Mouse (Mus musculus) G1E-ER4 (cell line): ENCODE results near the gene Eya2. TPM values are rescaled to one million over a fixed set of nuclear protein-coding genes. Genes with fewer than 3 reads are reported as not detected.

Experiments
- GATA1 ChIP-seq: IDR thresholded peaks from one replicate; pipeline ENCODE4 v1.8.0; 2012; ENCODE audit warnings: low read length, inconsistent platforms
- polyA plus RNA-seq: library from polyadenylated mRNA; stranded (reverse); fragments of >175 nt; gene quantifications from 2 replicates; pipeline ENCODE4 v1.2.3, GENCODE M21; 2012

Gene Eya2
- polyA plus RNA-seq, result not detected in 2 replicates

- no peak for TF ChIP-seq GATA1
These were observed at the start of gene Eya2 for GRCm38 (mm10) chr2:165594907-165595675. Eya2 (plus strand) TSS chr2:165595032.

DNA sequence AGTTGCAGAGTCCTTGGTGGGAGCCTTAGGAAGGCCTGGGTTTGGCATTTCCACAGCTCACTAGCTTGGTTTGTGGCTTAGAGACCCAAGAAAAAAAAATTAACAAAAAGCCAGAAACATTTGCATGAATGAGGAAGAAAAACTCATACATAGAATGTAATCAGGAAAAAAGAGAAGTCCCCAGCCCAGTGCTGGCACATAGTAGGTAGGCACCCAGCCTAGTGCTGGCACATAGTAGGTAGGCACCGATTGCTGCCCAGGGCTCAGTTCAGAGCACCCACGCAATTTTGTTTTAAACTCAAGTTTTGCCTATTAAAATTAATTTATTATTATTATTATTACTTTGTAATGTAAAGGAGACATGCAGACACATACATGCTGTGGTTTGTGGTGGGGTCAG is 49.1 kb upstream of the Eya2 start:
- no peak for TF ChIP-seq GATA1

GRCm38 (mm10) chr2:165546341-165546740 is 48.5 kb upstream of the Eya2 start:
- no peak for TF ChIP-seq GATA1

GRCm38 (mm10) chr2:165547410-165547809 is 47.4 kb upstream of the Eya2 start:
- no peak for TF ChIP-seq GATA1

DNA sequence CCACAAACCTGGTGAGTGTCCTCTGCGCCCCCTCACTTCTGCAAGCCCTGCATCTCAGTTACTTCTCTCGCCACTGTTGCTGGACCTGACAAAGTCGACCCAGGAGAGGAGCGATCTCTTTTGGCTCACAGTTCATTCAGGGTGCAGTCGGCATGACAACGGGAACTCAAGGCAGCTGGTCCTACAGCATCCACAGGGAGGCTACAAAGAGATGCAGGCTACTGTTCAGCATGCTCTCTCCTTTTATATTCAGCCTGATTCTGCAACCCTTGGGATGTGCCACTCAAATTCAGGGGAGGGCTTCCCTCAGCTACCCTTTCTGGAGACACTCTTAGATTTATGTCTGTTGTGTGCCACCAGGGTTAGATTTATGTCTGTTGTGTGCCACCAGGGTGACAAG is 46.2 kb upstream of the Eya2 start:
- no peak for TF ChIP-seq GATA1

GRCm38 (mm10) chr2:165554066-165554465 is 40.8 kb upstream of the Eya2 start:
- no peak for TF ChIP-seq GATA1

- no peak for TF ChIP-seq GATA1
These were observed 37.6 kb upstream of the Eya2 start for GRCm38 (mm10) chr2:165557278-165557677.

DNA sequence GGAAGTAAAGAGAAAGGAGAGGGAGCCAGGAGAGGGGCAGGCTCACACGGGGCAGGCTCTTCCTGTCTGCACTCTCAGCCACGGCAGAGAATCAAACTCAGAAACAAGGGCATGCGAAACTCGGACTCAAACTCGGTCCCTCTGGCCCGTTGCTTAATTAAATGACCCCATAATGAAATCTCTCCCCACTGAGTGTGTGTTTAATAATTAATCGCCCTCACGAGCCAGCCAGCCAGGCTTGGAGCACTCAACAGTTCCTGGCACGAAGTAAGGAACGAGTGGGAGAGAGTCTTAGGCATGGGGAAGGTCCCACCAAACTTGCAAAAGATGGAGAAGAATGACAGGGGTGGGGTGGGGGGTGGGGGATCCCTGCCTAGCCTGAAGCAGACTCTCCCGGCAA is 35.9 kb upstream of the Eya2 start:
- no peak for TF ChIP-seq GATA1

DNA sequence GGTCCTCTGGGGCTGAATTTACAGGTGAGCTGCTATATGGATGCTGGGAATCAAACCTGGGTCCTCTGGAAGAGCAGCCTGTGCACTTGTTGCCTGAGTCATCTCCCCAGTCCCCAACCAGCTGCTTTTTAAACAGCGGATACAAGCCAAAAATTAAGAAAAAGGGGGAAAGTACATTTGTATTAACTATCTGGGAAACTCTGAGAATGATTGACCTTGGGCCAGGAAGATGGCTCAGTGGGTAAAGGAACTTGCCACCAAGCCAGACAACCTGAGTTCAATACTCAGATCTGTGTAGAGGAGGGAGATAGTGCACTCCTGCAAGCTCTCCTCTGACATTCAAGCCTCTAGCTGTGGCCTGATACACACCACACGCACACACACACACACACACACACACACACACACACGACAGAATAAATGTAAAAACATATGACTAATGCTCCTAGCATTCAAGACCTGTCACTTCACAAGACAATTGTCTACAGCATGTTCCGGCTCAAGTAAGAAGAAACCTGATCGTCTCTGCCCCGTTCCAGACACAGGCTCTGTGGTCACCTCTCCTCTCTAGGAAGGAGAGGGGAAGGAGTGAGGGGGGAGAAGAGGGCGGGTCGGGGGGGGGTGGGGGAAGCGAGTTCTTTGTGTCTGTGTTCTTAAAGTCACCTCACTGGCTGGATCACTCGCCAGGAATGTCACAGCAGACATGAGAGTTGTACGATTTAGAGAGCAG is 35.2 kb upstream of the Eya2 start:
- TF ChIP-seq GATA1, result no peak

GRCm38 (mm10) chr2:165561861-165562260 is 33.0 kb upstream of the Eya2 start:
- no peak for TF ChIP-seq GATA1

DNA sequence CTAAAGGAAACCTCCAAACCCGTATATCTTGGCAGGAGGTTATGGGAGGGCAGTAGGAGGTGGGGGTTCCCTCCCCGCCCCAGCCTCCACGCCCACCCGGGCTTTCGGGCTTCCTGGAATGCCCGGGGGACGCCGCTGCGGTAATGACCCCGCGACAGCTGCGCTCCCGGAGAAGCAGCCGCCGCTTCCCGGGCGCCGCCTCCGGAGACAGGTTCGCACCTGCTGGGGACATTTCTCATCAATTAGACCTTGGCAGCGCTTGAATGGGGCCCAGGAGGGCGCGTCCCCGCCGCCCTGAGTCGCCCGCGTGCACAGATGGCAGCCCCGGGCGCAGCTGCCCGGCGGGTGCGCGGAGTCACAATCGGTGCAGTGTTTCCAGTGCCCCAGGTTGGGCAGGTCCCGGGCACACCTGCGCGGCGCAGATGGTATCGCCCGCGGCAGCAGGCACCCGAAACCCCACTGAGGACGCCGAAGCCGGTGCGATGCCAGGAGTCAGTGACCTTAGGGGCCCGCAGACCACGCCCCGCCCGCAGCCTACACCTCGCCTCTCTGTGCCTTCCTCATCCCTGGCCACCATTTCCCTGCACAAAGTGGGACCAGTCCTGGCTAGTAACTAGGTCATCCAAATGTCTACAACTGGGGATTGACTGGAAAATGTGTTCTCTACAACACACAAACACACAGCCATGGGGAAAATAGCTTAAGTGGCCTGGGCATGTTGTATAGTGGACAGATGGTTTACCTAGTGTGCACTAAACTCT is 31.4 kb upstream of the Eya2 start:
- TF ChIP-seq GATA1, result no peak

DNA sequence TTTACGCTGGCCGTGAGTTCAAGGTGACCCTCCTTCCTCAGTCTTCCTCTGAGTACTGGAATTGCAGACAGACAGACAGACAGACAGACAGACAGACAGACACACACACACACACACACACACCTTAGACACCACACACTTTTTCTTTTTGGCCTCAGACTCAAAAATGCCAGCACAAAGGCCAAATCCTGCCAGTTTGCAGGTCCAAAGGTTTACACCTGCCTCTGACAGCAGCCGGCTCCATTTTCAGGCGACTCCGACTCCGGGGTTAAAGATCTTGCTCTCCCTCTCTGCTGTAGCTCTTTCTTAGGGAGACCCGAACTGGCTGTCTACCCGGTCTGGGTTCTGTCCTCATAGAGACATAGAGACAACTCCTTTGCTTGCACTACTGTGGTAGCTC is 30.7 kb upstream of the Eya2 start:
- TF ChIP-seq GATA1, result no peak

GRCm38 (mm10) chr2:165564620-165565019 is 30.2 kb upstream of the Eya2 start:
- TF ChIP-seq GATA1, result no peak

DNA sequence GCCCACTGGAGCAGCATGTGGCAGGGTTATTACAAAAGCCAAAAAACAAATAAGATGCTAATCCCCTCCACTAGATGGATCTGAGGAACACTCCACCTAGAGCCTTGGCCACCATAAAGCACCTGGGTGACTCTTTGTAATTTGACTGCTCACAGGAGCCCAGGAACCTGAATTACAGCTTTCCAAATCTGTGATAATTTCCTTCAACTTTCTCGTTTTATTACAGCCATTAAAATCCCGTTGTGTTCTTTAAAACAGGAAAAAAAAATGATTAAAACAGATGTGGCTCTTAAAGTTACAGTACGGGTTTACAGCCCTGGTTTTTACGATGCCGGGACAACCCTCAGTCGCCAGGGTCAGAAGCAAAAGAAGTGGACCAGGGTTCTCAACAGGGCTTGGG is 27.9 kb upstream of the Eya2 start:
- TF ChIP-seq GATA1, result no peak

GRCm38 (mm10) chr2:165567820-165568219 is 27.0 kb upstream of the Eya2 start:
- TF ChIP-seq GATA1, result no peak

- no peak for TF ChIP-seq GATA1
These were observed 25.9 kb upstream of the Eya2 start for GRCm38 (mm10) chr2:165568911-165569310.
